Mouse (Mus musculus) midbrain, embryonic 10.5 days (tissue): ENCODE data around the gene Jtb. TPM values are rescaled to one million over a fixed set of nuclear protein-coding genes. Genes with fewer than 3 reads are reported as not detected.

Experiments used
- microRNA-seq: library from miRNA; unstranded; fragments of <30 nt; microRNA quantifications from one replicate; pipeline ENCODE4, GENCODE M21; 2017
- polyA plus RNA-seq: library from polyadenylated mRNA; unstranded; fragments of >200 nt; fragmentation: Nextera tagmentation; extraction: Ambion mirVana; gene quantifications from 2 replicates; pipeline ENCODE4 v1.2.1, GENCODE M21; 2016

Jtb gene
- polyA plus RNA-seq, 1 experiment from 2014 or later: 93.6 TPM

Small RNAs within 50 kb of the gene (microRNA-seq; reads per million reads assigned to microRNA genes)
- not detected for gene Mir7012

Other genes starting within 250 kb of the Jtb start
- 172 and 182 TPM in 2 replicates for gene Hax1, start 232.8 kb upstream of the Jtb start, polyA plus RNA-seq
- gene 4933434E20Rik, start 180.0 kb upstream of the Jtb start, polyA plus RNA-seq: 235 and 237 TPM in 2 replicates
- 196 and 204 TPM in 2 replicates for gene Ubap2l, start 179.0 kb upstream of the Jtb start, polyA plus RNA-seq
- 576 and 578 TPM in 2 replicates for gene Tpm3, start 158.9 kb upstream of the Jtb start, polyA plus RNA-seq
- 0.43 and 0.62 TPM in 2 replicates for gene Nup210l, start 127.5 kb upstream of the Jtb start, polyA plus RNA-seq
- gene Rps27, start 17.9 kb upstream of the Jtb start, polyA plus RNA-seq: 1,039 and 1,132 TPM in 2 replicates
- 25.8 and 26.8 TPM in 2 replicates for gene Rab13, start 17.9 kb upstream of the Jtb start, polyA plus RNA-seq
- 4.6 and 4.9 TPM in 2 replicates for gene Creb3l4, start 11.9 kb downstream of the Jtb start, polyA plus RNA-seq
- gene Slc39a1, start 16.6 kb downstream of the Jtb start, polyA plus RNA-seq: 69.6 and 81.8 TPM in 2 replicates
- 18.5 and 20.9 TPM in 2 replicates for gene Crtc2, start 22.6 kb downstream of the Jtb start, polyA plus RNA-seq
- gene Dennd4b, start 33.6 kb downstream of the Jtb start, polyA plus RNA-seq: 6.9 and 7.0 TPM in 2 replicates
- gene Gatad2b, start 61.6 kb downstream of the Jtb start, polyA plus RNA-seq: 13.6 and 14.1 TPM in 2 replicates
- gene Slc27a3, start 158.3 kb downstream of the Jtb start, polyA plus RNA-seq: 16.4 and 20.1 TPM in 2 replicates
- gene Ints3, start 202.0 kb downstream of the Jtb start, polyA plus RNA-seq: 36.2 and 36.9 TPM in 2 replicates
- gene Npr1, start 234.3 kb downstream of the Jtb start, polyA plus RNA-seq: 2.9 and 3.3 TPM in 2 replicates
- 343 and 346 TPM in 2 replicates for gene Ilf2, start 244.5 kb downstream of the Jtb start, polyA plus RNA-seq